Mouse (Mus musculus): ENCODE measurements at regions not wholly inside any gene's neighbourhood (a gene's known extent, or its start where the extent isn't known, plus 50 kb on each side); places are given as distances from the start of the nearest gene placed in this dataset.

DNA sequence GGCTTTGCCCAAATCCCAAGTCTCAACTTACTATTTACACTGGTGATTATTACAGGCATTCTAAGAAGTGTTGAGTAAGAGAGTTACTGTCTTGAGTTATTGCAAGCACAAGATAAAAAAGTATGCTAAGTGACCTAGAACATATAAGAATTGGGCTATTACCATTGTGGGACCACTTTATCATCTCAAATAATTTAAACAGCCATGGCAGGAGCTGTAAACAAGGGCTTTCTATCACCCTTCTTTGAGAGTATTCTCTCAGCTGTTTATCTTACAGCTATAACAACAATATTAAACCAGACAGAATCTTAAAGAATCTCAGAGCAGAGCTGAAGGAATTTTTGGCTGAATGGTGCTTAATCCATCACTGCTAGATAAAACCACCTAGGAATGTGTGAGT lies 94.2 kb upstream of the Mpdz start:
- TF ChIP-seq CTCF (IDR thresholded peaks at IDR 0.05) = no peak
- TF ChIP-seq POLR2A (IDR thresholded peaks at IDR 0.05; ENCODE audit: insufficient read depth, low read depth, low read length) = no peak
